Mouse (Mus musculus): ENCODE results near the gene H2-T22.
"Not testable (repeated sequence)": the region's sequence is repeated elsewhere in the genome, so short reads cannot be mapped to it uniquely, and the experiment has no call there.

DNA sequence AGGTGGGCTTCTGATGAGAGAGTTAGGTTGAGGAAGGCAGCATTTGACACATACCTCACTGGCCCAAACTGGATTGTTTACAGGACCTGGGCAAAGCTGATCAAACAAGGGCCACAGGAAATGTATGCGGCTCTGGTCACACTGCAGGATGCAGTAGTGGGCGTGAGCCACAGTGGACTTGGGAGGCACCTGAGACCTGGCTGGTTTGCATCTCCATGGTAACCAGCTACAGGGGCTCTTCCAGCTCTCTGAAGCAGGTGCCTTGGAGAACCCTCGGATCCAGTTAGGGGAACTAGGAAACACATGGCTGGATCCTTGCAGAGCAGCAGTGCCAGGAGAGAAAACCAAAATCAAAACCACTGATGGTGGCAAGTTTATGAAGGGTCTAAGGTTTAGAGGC lies 8.0 kb downstream of the H2-T22 start:
- not testable (repeated sequence) for TF ChIP-seq POLR2A (IDR thresholded peaks at IDR 0.05; ENCODE audit: extremely low read depth, insufficient read depth, low read length); CTCF (IDR thresholded peaks at IDR 0.05; ENCODE audit: low read depth, low read length)

All from liver, adult 2 months (tissue).